Mouse (Mus musculus) kidney, postnatal 0 days (tissue): ENCODE data around the gene Ift57. TPM values are rescaled to one million over a fixed set of nuclear protein-coding genes. Genes with fewer than 3 reads are reported as not detected.

Experiments
- ATAC-seq: fragments of 200-750 bp; cut with Nextera tagmentation; replicated peaks from 2 replicates; pipeline ENCODE4 v1.8.0; 2017; ENCODE audit warnings: low read depth, moderate number of reproducible peaks, moderate TSS enrichment, moderate library complexity; ENCODE audit not compliant: low FRiP score
- DNase-seq: peaks from one replicate; pipeline ENCODE4 v3.0.0-alpha.2; 2016; ENCODE audit warnings: low spot score
- H3K27ac ChIP-seq: fragments of 300-500 bp; sonication (generic); 2 replicates; pipeline ENCODE4 v1.5.1; 2014; ENCODE audit warnings: mild to moderate bottlenecking
- H3K27me3 ChIP-seq: fragments of 300-500 bp; sonication (generic); 2 replicates; pipeline ENCODE4 v1.6.1; 2014; ENCODE audit warnings: low read length, mixed read lengths; ENCODE audit not compliant: insufficient read depth
- H3K36me3 ChIP-seq: fragments of 300-500 bp; sonication (generic); 2 replicates; pipeline ENCODE4 v1.6.1; 2014; ENCODE audit warnings: low read length, mixed read lengths; ENCODE audit not compliant: insufficient read depth
- H3K4me1 ChIP-seq: fragments of 300-500 bp; sonication (generic); replicated peaks from 2 replicates; pipeline ENCODE4 v1.6.1; 2014; ENCODE audit warnings: antibody characterized with exemption, low read length, mixed read lengths; ENCODE audit not compliant: insufficient read depth
- H3K4me2 ChIP-seq: fragments of 300-500 bp; sonication (generic); 2 replicates; pipeline ENCODE4 v1.6.1; 2014; ENCODE audit warnings: mild to moderate bottlenecking, low read length, moderate library complexity, mixed read lengths
- H3K4me3 ChIP-seq: fragments of 300-500 bp; sonication (generic); replicated peaks from 2 replicates; pipeline ENCODE4 v1.5.1; 2014; ENCODE audit warnings: low read depth, low read length
- H3K9ac ChIP-seq: fragments of 300-500 bp; sonication (generic); 2 replicates; pipeline ENCODE4 v1.6.1; 2014; ENCODE audit warnings: low read depth, low read length
- H3K9me3 ChIP-seq: fragments of 300-500 bp; sonication (generic); replicated peaks from 2 replicates; pipeline ENCODE4 v1.6.1; 2016; ENCODE audit warnings: low read length, inconsistent platforms, mixed read lengths
- CTCF ChIP-seq: IDR thresholded peaks from 2 replicates; pipeline ENCODE4 v1.5.1; 2016; ENCODE audit warnings: antibody characterized with exemption, low read depth, mild to moderate bottlenecking, moderate library complexity
- WGBS: fragments of 180-500 bp; shearing (Covaris S2); extraction: QIAGEN DNeasy Blood & Tissue Kit; methylation state at CpG from one replicate; pipeline ENCODE4 v1.1.7; 2014; 5-methylcytosine and 5-hydroxymethylcytosine counted together
- polyA plus RNA-seq: library from polyadenylated mRNA; unstranded; fragments of >200 nt; fragmentation: Nextera tagmentation; extraction: Ambion mirVana; gene quantifications from 2 replicates; pipeline ENCODE4 v1.2.1, GENCODE M21; 2015

Ift57 gene
- polyA plus RNA-seq, 1 experiment from 2014 or later = 41.4 TPM

DNA sequence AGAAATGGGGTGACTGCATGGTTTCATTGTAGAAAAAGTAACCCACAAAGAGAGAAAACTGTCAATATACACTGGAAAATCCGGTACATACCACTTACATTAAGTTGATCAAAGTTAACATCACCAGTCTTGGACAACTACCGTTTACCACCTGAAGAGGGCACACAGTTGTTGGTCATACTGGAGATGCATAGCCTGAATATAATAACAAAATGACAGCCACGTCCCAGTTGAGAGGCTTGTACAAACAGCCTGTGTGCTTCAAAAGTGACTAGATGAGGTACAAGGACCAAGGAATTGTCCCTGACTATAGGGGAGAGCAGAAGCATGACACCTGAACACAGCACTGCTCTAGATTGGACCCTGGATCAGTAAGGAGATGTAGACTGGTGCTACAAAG, 67.3 kb downstream of the Ift57 start:
- H3K4me2 ChIP-seq = no peak overlapping the region
- ATAC-seq (no peak), DNase-seq (peak; percentile 63)
- 56% methylated on average over 3 of the region's 3 CpGs for WGBS
- no peaks in the 10 kb centered on the region for H3K9me3 ChIP-seq
- H3K36me3 ChIP-seq = no peaks in the 10 kb centered on the region
- H3K4me1 ChIP-seq = no peaks in the 10 kb centered on the region
- H3K9ac ChIP-seq = no peak overlapping the region
- no peaks in the 10 kb centered on the region for H3K27me3 ChIP-seq
- TF ChIP-seq CTCF = peak; percentile 70
- H3K4me3 ChIP-seq = no peak overlapping the region
- H3K27ac ChIP-seq = no peak overlapping the region

DNA sequence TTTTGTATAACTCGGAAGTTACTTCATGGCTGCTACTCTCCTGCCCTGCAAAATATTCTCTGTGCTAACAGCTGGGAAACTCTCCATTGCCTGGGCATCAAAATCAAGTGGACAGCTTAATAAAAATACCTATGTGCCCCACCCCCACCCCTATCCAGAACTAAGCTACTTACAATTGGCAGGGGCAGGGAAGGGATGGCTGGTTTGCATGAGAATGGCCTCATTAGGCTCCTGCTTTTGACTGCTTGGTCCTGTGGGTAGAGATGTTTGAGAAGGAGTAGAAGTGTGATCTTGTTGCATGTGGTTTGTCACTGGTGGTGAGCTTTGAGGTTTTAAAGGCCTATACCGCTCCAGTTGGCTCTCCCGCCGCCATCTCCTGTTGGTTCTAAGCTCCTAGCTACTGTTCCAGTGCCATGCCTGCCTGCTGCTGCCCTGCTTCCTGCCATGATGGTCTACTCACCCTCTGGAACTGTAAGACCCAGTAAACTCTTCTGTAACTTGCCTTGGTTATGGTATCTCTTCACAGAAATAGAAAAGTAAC, 69.5 kb downstream of the Ift57 start:
- no peak for DNase-seq
- Histone ChIP-seq H3K4me3 (no peak overlapping the region), H3K4me2 (no peak overlapping the region), H3K27ac (no peak overlapping the region), H3K9ac (no peak overlapping the region), H3K27me3 (no peaks in the 10 kb centered on the region), H3K4me1 (no peaks in the 10 kb centered on the region), H3K9me3 (no peaks in the 10 kb centered on the region), H3K36me3 (no peaks in the 10 kb centered on the region)
- ATAC-seq = no peak
- WGBS = 88% methylated on average over 4 of the region's 4 CpGs
- TF ChIP-seq CTCF = no peak

DNA sequence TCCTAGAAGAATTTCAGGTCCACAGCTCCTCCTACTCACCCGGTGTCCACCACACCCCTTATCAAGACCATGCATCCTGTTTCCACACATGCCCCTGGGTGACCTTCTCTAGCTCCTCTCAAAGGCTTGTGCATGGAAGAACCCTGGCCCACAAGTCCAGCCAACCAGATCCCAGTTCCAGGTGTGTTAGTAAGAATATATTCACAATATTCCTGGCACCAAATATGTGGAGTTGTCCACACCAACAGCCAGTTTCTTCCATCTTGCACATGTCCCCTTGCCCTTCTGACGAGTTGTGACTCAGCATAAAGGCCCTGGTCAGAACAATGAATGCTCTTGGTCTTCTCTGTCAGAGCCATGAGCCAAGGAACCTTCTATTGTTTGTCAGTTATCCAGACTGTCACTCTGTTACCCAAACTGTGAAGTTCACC, 70.8 kb downstream of the Ift57 start:
- no peaks in the 10 kb centered on the region for H3K27me3 ChIP-seq
- H3K4me2 ChIP-seq = no peak overlapping the region
- H3K36me3 ChIP-seq = no peaks in the 10 kb centered on the region
- TF ChIP-seq CTCF = no peak
- WGBS = 83% methylated on average over 2 of the region's 2 CpGs
- no peaks in the 10 kb centered on the region for H3K4me1 ChIP-seq
- no peak overlapping the region for H3K27ac ChIP-seq
- ATAC-seq = no peak
- H3K9me3 ChIP-seq = no peaks in the 10 kb centered on the region
- H3K9ac ChIP-seq = no peak overlapping the region
- H3K4me3 ChIP-seq = no peak overlapping the region
- DNase-seq = no peak

- Histone ChIP-seq H3K27me3 (no peaks in the 10 kb centered on the region), H3K4me3 (no peak overlapping the region), H3K9ac (no peak overlapping the region), H3K4me2 (no peak overlapping the region), H3K27ac (no peak overlapping the region), H3K36me3 (no peaks in the 10 kb centered on the region), H3K4me1 (no peaks in the 10 kb centered on the region), H3K9me3 (no peaks in the 10 kb centered on the region)
- WGBS = 81% methylated on average over 12 of the region's 12 CpGs
- DNase-seq (no peak), ATAC-seq (no peak)
- TF ChIP-seq CTCF = no peak
These were observed 71.5 kb downstream of the Ift57 start for GRCm38 (mm10) chr16:49770320-49771189.

- no peak overlapping the region for H3K9ac ChIP-seq
- WGBS = 86% methylated on average over 7 of the region's 7 CpGs
- no peaks in the 10 kb centered on the region for H3K9me3 ChIP-seq
- H3K4me2 ChIP-seq = no peak overlapping the region
- no peak for DNase-seq
- no peaks in the 10 kb centered on the region for H3K36me3 ChIP-seq
- no peak for ATAC-seq
- no peaks in the 10 kb centered on the region for H3K4me1 ChIP-seq
- H3K27ac ChIP-seq = no peak overlapping the region
- no peak for TF ChIP-seq CTCF
- H3K27me3 ChIP-seq = no peaks in the 10 kb centered on the region
- H3K4me3 ChIP-seq = no peak overlapping the region
These were observed 72.8 kb downstream of the Ift57 start for GRCm38 (mm10) chr16:49771609-49772396.

DNA sequence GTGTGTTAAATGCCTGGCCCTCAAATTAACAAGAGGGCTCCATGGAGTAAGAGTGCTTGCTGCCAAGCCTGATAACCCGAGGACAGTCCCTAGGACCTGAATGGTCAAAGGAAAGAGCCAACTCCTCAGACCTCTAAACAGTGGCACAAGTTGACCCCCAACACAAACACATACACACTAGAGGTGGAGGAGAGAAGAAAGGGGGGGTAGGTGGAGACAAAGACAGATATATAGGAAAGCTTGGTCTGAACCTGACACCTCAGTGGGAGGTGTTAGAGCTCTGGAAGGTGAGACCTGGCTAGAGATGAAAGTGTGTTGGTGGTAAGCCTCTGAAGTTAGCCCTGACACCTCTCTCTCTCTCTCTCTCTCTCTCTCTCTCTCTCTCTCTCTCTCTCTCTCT, 73.5 kb downstream of the Ift57 start:
- Histone ChIP-seq H3K4me2 (no peak overlapping the region), H3K4me3 (no peak overlapping the region), H3K27ac (no peak overlapping the region), H3K4me1 (no peaks in the 10 kb centered on the region), H3K36me3 (no peaks in the 10 kb centered on the region), H3K27me3 (no peaks in the 10 kb centered on the region), H3K9ac (no peak overlapping the region), H3K9me3 (no peaks in the 10 kb centered on the region)
- TF ChIP-seq CTCF = no peak
- ATAC-seq (no peak), DNase-seq (no peak)
- 24% methylated on average over 1 of the region's 1 CpGs for WGBS
